Mouse (Mus musculus) forebrain, embryonic 14.5 days (tissue): ENCODE measurements around the gene Gm10273. TPM values are rescaled to one million over a fixed set of nuclear protein-coding genes. Genes with fewer than 3 reads are reported as not detected.

ENCODE experiments used
- ATAC-seq: fragments of 200-750 bp; cut with Nextera tagmentation; 2 replicates; pipeline ENCODE4 v1.8.0; 2017; ENCODE audit warnings: mild to moderate bottlenecking, moderate library complexity
- DNase-seq: peaks from one replicate; pipeline ENCODE4 v3.0.0-alpha.2; 2015; ENCODE audit warnings: low spot score
- H3K27ac ChIP-seq: fragments of 300-500 bp; sonication (generic); 2 replicates; pipeline ENCODE4 v1.5.1; 2014; ENCODE audit warnings: low read depth, mild to moderate bottlenecking, control low read depth, low read length, moderate library complexity
- H3K27me3 ChIP-seq: fragments of 300-500 bp; sonication (generic); replicated peaks from 2 replicates; pipeline ENCODE4 v1.6.1; 2014; ENCODE audit warnings: low read length, control low read depth, mixed read lengths; ENCODE audit not compliant: control insufficient read depth, insufficient read depth
- H3K36me3 ChIP-seq: fragments of 300-500 bp; sonication (generic); 2 replicates; pipeline ENCODE4 v1.6.1; 2014; ENCODE audit warnings: low read length, control low read depth; ENCODE audit not compliant: control insufficient read depth, insufficient read depth
- H3K4me1 ChIP-seq: fragments of 300-500 bp; sonication (generic); 2 replicates; pipeline ENCODE4 v1.6.1; 2014; ENCODE audit warnings: antibody characterized with exemption, low read length, control low read depth; ENCODE audit not compliant: control insufficient read depth, insufficient read depth
- H3K4me2 ChIP-seq: fragments of 300-500 bp; sonication (generic); 2 replicates; pipeline ENCODE4 v1.6.1; 2014; ENCODE audit warnings: mild to moderate bottlenecking, control low read depth, low read length
- H3K4me3 ChIP-seq: fragments of 300-500 bp; sonication (generic); 2 replicates; pipeline ENCODE4 v1.5.1; 2014; ENCODE audit warnings: low read depth, low read length, control low read depth
- H3K9ac ChIP-seq: fragments of 300-500 bp; sonication (generic); 2 replicates; pipeline ENCODE4 v1.6.1; 2014; ENCODE audit warnings: mild to moderate bottlenecking, low read length, control low read depth, moderate library complexity
- H3K9me3 ChIP-seq: fragments of 300-500 bp; sonication (generic); replicated peaks from 2 replicates; pipeline ENCODE4 v1.6.1; 2016; ENCODE audit warnings: low read length, control low read depth, mixed read lengths; ENCODE audit not compliant: control insufficient read depth
- WGBS: fragments of 180-500 bp; shearing (Covaris S2); extraction: QIAGEN DNeasy Blood & Tissue Kit; methylation state at CpG from one replicate; pipeline ENCODE4 v1.1.7; 2014; 5-methylcytosine and 5-hydroxymethylcytosine counted together
- polyA plus RNA-seq: library from polyadenylated mRNA; unstranded; fragments of >200 nt; fragmentation: Nextera tagmentation; extraction: Ambion mirVana; gene quantifications from 2 replicates; pipeline ENCODE4 v1.2.1, GENCODE M21; 2014

The Gm10273 gene
- polyA plus RNA-seq, 1 experiment from 2014 or later: not detected

- no peak overlapping the region for H3K27ac ChIP-seq
- no peak overlapping the region for H3K9ac ChIP-seq
- no peaks in the 10 kb centered on the region for H3K4me1 ChIP-seq
- no peaks in the 10 kb centered on the region for H3K9me3 ChIP-seq
- peaks cover 80% of the 10 kb centered on the region for H3K36me3 ChIP-seq
- no peak for ATAC-seq
- H3K27me3 ChIP-seq: no peaks in the 10 kb centered on the region
- 91% methylated on average over 3 of the region's 3 CpGs for WGBS
- no peak overlapping the region for H3K4me3 ChIP-seq
- DNase-seq: no peak
- H3K4me2 ChIP-seq: no peak overlapping the region
These were observed 30.9 kb upstream of the Gm10273 start for GRCm38 (mm10) chr10:59364551-59364950.

- Histone ChIP-seq H3K4me3 (no peak overlapping the region), H3K27ac (no peak overlapping the region), H3K4me2 (no peak overlapping the region), H3K27me3 (no peaks in the 10 kb centered on the region), H3K36me3 (peaks cover 89% of the 10 kb centered on the region), H3K9ac (no peak overlapping the region), H3K4me1 (no peaks in the 10 kb centered on the region), H3K9me3 (no peaks in the 10 kb centered on the region)
- ATAC-seq: no peak
- 84% methylated on average over 5 of the region's 5 CpGs for WGBS
- no peak for DNase-seq
These were observed 29.4 kb upstream of the Gm10273 start for GRCm38 (mm10) chr10:59365804-59366589.

- Histone ChIP-seq H3K4me2 (no peak overlapping the region), H3K4me1 (no peaks in the 10 kb centered on the region), H3K4me3 (no peak overlapping the region), H3K27ac (no peak overlapping the region), H3K9me3 (no peaks in the 10 kb centered on the region), H3K9ac (no peak overlapping the region), H3K27me3 (no peaks in the 10 kb centered on the region), H3K36me3 (peaks cover 90% of the 10 kb centered on the region)
- ATAC-seq (no peak), DNase-seq (no peak)
- WGBS: 94% methylated on average over 4 of the region's 4 CpGs
These were observed 28.7 kb upstream of the Gm10273 start for GRCm38 (mm10) chr10:59366746-59367145.

GRCm38 (mm10) chr10:59367206-59367605, 28.2 kb upstream of the Gm10273 start:
- no peak for ATAC-seq

GRCm38 (mm10) chr10:59368729-59369128, 26.7 kb upstream of the Gm10273 start:
- peaks cover 86% of the 10 kb centered on the region for H3K36me3 ChIP-seq
- WGBS: 87% methylated on average over 8 of the region's 8 CpGs

More at GRCm38 (mm10) chr10:59367206-59367605, 28.2 kb upstream of the Gm10273 start:
- Histone ChIP-seq H3K4me2 (no peak overlapping the region), H3K36me3 (peaks cover 90% of the 10 kb centered on the region), H3K9me3 (no peaks in the 10 kb centered on the region), H3K27me3 (no peaks in the 10 kb centered on the region), H3K27ac (no peak overlapping the region), H3K9ac (no peak overlapping the region), H3K4me1 (no peaks in the 10 kb centered on the region), H3K4me3 (no peak overlapping the region)
- 95% methylated on average over 4 of the region's 4 CpGs for WGBS
- DNase-seq: no peak

GRCm38 (mm10) chr10:59369426-59369825, 26.0 kb upstream of the Gm10273 start:
- peaks cover 86% of the 10 kb centered on the region for H3K36me3 ChIP-seq
- no peaks in the 10 kb centered on the region for H3K27me3 ChIP-seq
- H3K4me3 ChIP-seq: no peak overlapping the region
- ATAC-seq (no peak), DNase-seq (no peak)
- H3K27ac ChIP-seq: no peak overlapping the region
- 93% methylated on average over 9 of the region's 9 CpGs for WGBS
- no peak overlapping the region for H3K4me2 ChIP-seq
- H3K9me3 ChIP-seq: no peaks in the 10 kb centered on the region
- H3K4me1 ChIP-seq: no peaks in the 10 kb centered on the region
- H3K9ac ChIP-seq: no peak overlapping the region

More at GRCm38 (mm10) chr10:59368729-59369128, 26.7 kb upstream of the Gm10273 start:
- ATAC-seq (no peak), DNase-seq (no peak)
- Histone ChIP-seq H3K9me3 (no peaks in the 10 kb centered on the region), H3K27me3 (no peaks in the 10 kb centered on the region), H3K27ac (no peak overlapping the region), H3K4me3 (no peak overlapping the region), H3K4me2 (no peak overlapping the region), H3K4me1 (no peaks in the 10 kb centered on the region), H3K9ac (no peak overlapping the region)

- no peak overlapping the region for H3K27ac ChIP-seq
- H3K36me3 ChIP-seq: peaks cover 19% of the 10 kb centered on the region; the same call in 1 of the 2 replicates
- no peak overlapping the region for H3K9ac ChIP-seq
- DNase-seq (no peak), ATAC-seq (no peak)
- H3K4me2 ChIP-seq: no peak overlapping the region
- H3K4me1 ChIP-seq: no peaks in the 10 kb centered on the region
- no peaks in the 10 kb centered on the region for H3K27me3 ChIP-seq
- no peaks in the 10 kb centered on the region for H3K9me3 ChIP-seq
- H3K4me3 ChIP-seq: no peak overlapping the region
- WGBS: 95% methylated on average over 10 of the region's 10 CpGs
These were observed 17.5 kb upstream of the Gm10273 start for GRCm38 (mm10) chr10:59377906-59378305.

- no peaks in the 10 kb centered on the region for H3K27me3 ChIP-seq
- no peak overlapping the region for H3K4me2 ChIP-seq
- H3K27ac ChIP-seq: no peak overlapping the region
- DNase-seq: no peak
- H3K36me3 ChIP-seq: peaks cover 13% of the 10 kb centered on the region; the same call in 1 of the 2 replicates
- no peaks in the 10 kb centered on the region for H3K4me1 ChIP-seq
- H3K9ac ChIP-seq: no peak overlapping the region
- no peak overlapping the region for H3K4me3 ChIP-seq
- no peaks in the 10 kb centered on the region for H3K9me3 ChIP-seq
- no peak for ATAC-seq
- WGBS: 94% methylated on average over 4 of the region's 4 CpGs
These were observed 16.7 kb upstream of the Gm10273 start for GRCm38 (mm10) chr10:59378728-59379127.

- no peak overlapping the region for H3K4me2 ChIP-seq
- H3K4me1 ChIP-seq: no peaks in the 10 kb centered on the region
- H3K4me3 ChIP-seq: no peak overlapping the region
- ATAC-seq: no peak
- H3K9me3 ChIP-seq: no peaks in the 10 kb centered on the region
- H3K27me3 ChIP-seq: no peaks in the 10 kb centered on the region
- 0 out of 2 replicates have a peak, but pooled peaks cover 4% of the 10 kb centered on the region for H3K36me3 ChIP-seq
- WGBS: 55% methylated on average over 3 of the region's 3 CpGs
- no peak overlapping the region for H3K27ac ChIP-seq
- H3K9ac ChIP-seq: no peak overlapping the region
- no peak for DNase-seq
These were observed 15.5 kb upstream of the Gm10273 start for GRCm38 (mm10) chr10:59379927-59380326.
